Mouse (Mus musculus) small intestine, adult 2 months (tissue): ENCODE results near the gene Il17rc. TPM values are rescaled to one million over a fixed set of nuclear protein-coding genes. Genes with fewer than 3 reads are reported as not detected.

Source experiments
- H3K27ac ChIP-seq: fragments of 200-500 bp; 2 replicates; pipeline ENCODE4 v1.5.1; 2012; ENCODE audit warnings: low read depth, low read length, control low read depth, inconsistent platforms; ENCODE audit not compliant: insufficient read depth
- H3K27me3 ChIP-seq: fragments of 200-500 bp; 2 replicates; pipeline ENCODE4 v1.6.1; 2012; ENCODE audit warnings: mild to moderate bottlenecking, moderate library complexity, low read length, inconsistent platforms; ENCODE audit not compliant: control insufficient read depth, insufficient read depth
- H3K36me3 ChIP-seq: fragments of 200-500 bp; 2 replicates; pipeline ENCODE4 v1.6.1; 2012; ENCODE audit warnings: mild to moderate bottlenecking, low read length, control low read depth, inconsistent platforms; ENCODE audit not compliant: control insufficient read depth, insufficient read depth
- H3K4me1 ChIP-seq: fragments of 200-500 bp; 2 replicates; pipeline ENCODE4 v1.6.1; 2012; ENCODE audit warnings: low read length, inconsistent platforms, mixed read lengths; ENCODE audit not compliant: control insufficient read depth, insufficient read depth, insufficient read length
- H3K4me3 ChIP-seq: fragments of 200-500 bp; 2 replicates; pipeline ENCODE4 v1.5.1; 2012; ENCODE audit warnings: low read depth, mild to moderate bottlenecking, control low read depth, inconsistent platforms, low read length, moderate library complexity
- CTCF ChIP-seq: fragments of 200-500 bp; IDR thresholded peaks from 2 replicates; pipeline ENCODE4 v1.5.1; 2012; ENCODE audit warnings: low read depth, mild to moderate bottlenecking, control low read depth, inconsistent platforms, low read length, moderate library complexity, mixed read lengths; ENCODE audit not compliant: insufficient replicate concordance, insufficient read length; ENCODE audit errors: extremely low read depth
- POLR2A ChIP-seq: fragments of 200-500 bp; IDR thresholded peaks from 2 replicates; pipeline ENCODE4 v1.6.1; 2012; ENCODE audit warnings: low read depth, mild to moderate bottlenecking, control low read depth, inconsistent platforms, low read length, moderate library complexity
- WGBS: fragments of 180-500 bp; shearing (Covaris S2); methylation state at CpG from one replicate; pipeline ENCODE4 v1.1.7; 2018; 5-methylcytosine and 5-hydroxymethylcytosine counted together
- polyA plus RNA-seq: library from polyadenylated mRNA; depleted of rRNA; stranded (reverse); fragments of >200 nt; gene quantifications from 2 replicates; pipeline ENCODE4 v1.2.3, GENCODE M21; 2012

Il17rc gene
- polyA plus RNA-seq, 1 experiment, result 786 TPM

DNA sequence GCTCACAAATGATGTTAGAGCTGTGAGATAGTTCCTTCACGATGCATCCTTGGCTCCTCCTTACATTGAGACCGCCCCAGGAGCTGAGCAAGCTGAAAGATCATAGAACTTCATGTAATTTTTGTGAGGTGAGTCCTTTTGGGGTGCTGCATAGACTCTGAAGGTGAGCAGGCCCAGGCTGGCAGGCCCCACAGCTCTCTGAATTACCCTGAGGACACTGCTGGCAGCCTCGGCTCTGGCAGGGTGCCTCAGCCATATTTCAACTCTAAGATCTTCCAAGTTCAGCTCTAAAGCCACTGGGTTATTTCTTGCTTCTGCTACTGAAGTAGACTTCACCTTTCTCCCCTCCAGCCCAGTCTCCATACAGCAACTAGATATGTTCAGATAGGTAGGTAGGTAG, 30.5 kb upstream of the Il17rc start:
- 88% methylated on average over 3 of the region's 3 CpGs for WGBS
- no peak overlapping the region for H3K27ac ChIP-seq
- TF ChIP-seq POLR2A (no peak), CTCF (no peak)

DNA sequence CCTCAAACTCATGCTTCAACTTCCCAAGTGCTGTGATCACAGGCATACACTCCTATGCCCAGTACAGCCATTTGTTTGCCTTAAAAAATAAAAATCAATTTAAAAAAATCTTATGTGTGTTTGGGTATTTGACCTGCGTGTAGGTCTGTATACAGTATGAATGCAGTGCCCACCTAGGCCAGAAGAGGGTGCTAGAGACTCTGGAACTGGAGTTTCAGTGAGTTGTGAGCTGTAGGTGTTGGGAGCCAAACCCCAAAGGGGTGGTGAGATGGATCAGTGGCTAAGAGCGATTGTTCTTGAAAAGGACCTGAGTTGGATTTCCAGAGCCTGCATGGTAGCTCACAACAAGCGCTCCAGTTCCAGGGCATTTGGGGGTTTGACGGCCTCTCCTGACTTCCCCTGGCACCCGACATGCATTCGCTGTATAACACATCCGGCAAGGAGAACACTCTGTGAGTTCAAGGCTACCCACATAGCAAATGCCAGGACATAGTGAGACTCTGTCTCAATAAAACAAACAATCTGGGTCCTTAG, 30.0 kb upstream of the Il17rc start:
- Histone ChIP-seq H3K4me1 (peaks cover 13% of the 10 kb centered on the region; the same call in 1 of the 2 replicates), H3K36me3 (no peaks in the 10 kb centered on the region), H3K4me3 (no peak overlapping the region), H3K27ac (no peak overlapping the region), H3K27me3 (no peaks in the 10 kb centered on the region)
- TF ChIP-seq CTCF (peak; percentile 75; the same call in 1 of the 2 replicates), POLR2A (no peak)
- 55% methylated on average over 7 of the region's 7 CpGs for WGBS

More for the DNA sequence above, 30.5 kb upstream of the Il17rc start:
- H3K4me3 ChIP-seq, result no peak overlapping the region
- peaks cover 13% of the 10 kb centered on the region; the same call in 1 of the 2 replicates for H3K4me1 ChIP-seq
- no peaks in the 10 kb centered on the region for H3K27me3 ChIP-seq
- H3K36me3 ChIP-seq, result no peaks in the 10 kb centered on the region

DNA sequence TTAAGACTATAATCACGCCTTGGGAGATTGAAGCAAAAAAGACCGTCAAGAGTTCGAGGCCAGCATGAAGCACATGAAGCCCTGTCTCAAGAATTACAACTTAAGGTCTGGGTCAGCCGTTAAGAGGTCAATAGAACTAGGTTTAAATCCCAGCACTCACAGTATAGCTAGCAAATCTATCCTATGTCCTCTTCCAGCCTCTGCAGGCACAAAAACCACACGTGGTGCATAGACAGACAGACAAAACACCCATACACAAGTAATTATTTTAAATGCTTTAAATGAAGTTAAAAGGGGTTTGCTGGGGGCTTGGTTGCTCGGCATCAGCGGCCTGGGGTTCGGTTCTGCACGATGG, 29.2 kb upstream of the Il17rc start:
- Histone ChIP-seq H3K27me3 (no peaks in the 10 kb centered on the region), H3K4me1 (peaks cover 13% of the 10 kb centered on the region; the same call in 1 of the 2 replicates), H3K27ac (peak overlapping the region; percentile 3; the same call in 1 of the 2 replicates), H3K36me3 (peaks cover under 1% of the 10 kb centered on the region; the same call in 1 of the 2 replicates), H3K4me3 (peak overlapping the region; percentile 90)
- WGBS, result 37% methylated on average over 9 of the region's 9 CpGs
- TF ChIP-seq CTCF, result no peak
- TF ChIP-seq POLR2A, result no peak

DNA sequence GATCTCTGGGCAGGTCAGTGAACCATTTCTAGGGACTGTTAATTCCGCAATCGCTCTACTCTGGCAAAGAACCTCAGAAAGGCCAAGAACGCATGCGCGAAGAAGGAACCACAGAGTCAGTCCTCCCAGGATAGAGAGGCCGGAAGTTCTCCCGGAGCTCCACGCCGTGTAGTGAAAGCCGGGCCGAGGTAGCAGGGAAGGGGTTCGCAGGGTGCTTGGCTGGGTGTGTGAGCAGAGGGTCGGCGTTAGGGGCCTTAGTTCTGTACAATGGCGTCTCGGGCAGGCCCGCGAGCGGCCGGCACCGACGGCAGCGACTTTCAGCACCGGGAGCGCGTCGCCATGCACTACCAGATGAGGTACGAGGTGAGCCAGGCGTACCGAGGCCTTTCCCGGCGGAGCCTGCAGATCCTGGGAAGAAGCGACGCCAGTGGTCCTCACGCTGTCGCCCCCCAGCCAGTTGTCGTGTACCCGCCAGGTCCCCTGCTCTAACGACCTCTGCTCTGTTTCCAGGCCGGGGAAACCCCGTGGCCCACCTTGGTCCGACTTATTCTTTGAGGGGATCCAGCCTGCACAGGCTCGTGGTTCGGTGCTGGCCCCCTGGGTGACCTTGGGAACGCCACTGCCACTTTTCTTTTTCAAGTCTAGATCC, 28.7 kb upstream of the Il17rc start, which contains the start of gene Jagn1:
TSS of gene Jagn1 (plus strand) at position 128 of the 649 bp plus-strand sequence.
- no peak for TF ChIP-seq CTCF
- TF ChIP-seq POLR2A, result peak; percentile 83
- H3K27me3 ChIP-seq, result no peaks in the 10 kb centered on the region
- WGBS, result 0% methylated on average over 45 of the region's 45 CpGs

DNA sequence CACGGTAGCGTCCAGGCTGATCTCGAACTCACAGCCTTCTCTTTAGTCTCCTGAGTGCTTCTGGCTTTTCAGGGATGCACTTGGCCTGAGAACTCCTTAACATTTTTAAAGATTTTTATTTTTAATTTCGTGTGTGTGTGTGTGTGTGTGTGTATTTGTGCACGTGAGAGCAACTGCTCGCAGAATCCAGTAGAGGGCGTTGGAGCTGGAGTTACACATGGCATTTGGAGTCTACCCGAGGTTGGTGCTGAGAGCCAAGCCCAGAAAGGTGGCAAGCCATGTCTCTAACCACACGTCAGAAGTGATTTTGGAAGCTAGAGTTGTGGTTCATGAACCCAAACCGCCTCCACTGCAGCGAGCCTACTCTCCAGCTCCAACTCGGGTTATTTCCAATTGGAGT, 28.1 kb upstream of the Il17rc start:
- Histone ChIP-seq H3K27ac (no peak overlapping the region), H3K4me1 (peaks cover 13% of the 10 kb centered on the region; the same call in 1 of the 2 replicates), H3K4me3 (peak overlapping the region; percentile 90), H3K27me3 (no peaks in the 10 kb centered on the region), H3K36me3 (peaks cover 10% of the 10 kb centered on the region)
- no peak for TF ChIP-seq POLR2A
- TF ChIP-seq CTCF, result no peak; the same call in 1 of the 2 replicates
- WGBS, result 41% methylated on average over 12 of the region's 12 CpGs

More for the DNA sequence above, 28.7 kb upstream of the Il17rc start, which contains the start of gene Jagn1:
- peaks cover 6% of the 10 kb centered on the region for H3K36me3 ChIP-seq
- H3K4me1 ChIP-seq, result peaks cover 13% of the 10 kb centered on the region; the same call in 1 of the 2 replicates
- peak within 1 kb of the TSS; percentile 90 for H3K4me3 ChIP-seq
- H3K27ac ChIP-seq, result peak within 1 kb of the TSS; percentile 3; the same call in 1 of the 2 replicates

DNA sequence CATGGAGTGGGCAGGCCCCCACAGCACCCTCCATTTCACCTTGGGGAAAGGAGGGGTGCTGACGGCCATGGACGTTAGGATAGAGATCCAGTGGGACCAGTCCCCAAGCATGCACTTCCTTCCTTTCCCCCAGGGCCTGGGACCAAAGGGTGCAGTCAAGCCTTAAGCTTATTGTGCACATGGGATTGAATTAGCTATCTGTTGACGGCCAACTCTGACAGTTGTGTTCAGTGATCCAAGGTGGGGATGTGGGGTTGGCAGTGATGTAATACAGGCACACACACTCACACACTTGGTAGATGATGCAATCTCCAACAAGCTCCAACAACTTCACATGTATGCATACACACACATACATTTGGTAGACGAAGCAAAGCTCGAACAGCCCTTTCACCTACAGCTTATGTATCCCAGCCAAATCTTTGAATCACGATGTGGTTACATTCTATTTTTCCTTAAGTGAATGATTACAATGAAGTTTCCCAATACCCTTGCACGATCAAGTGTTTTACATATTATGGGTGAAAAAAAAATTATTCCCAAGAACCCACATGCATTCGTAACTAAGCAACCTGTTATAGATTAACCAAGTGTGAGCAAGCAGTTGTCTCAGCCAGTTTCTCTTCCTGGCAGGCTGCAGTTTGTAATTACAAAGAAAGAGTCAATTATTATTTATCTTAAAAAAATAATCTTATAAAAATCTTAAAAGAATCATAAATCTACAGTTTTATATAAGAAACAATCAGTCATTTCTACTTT, 26.8 kb upstream of the Il17rc start:
- Histone ChIP-seq H3K27me3 (no peaks in the 10 kb centered on the region), H3K36me3 (peaks cover 19% of the 10 kb centered on the region), H3K27ac (no peak overlapping the region), H3K4me1 (peaks cover 7% of the 10 kb centered on the region; the same call in 1 of the 2 replicates), H3K4me3 (no peak overlapping the region)
- WGBS, result 29% methylated on average over 8 of the region's 8 CpGs
- no peak for TF ChIP-seq POLR2A
- TF ChIP-seq CTCF, result no peak

DNA sequence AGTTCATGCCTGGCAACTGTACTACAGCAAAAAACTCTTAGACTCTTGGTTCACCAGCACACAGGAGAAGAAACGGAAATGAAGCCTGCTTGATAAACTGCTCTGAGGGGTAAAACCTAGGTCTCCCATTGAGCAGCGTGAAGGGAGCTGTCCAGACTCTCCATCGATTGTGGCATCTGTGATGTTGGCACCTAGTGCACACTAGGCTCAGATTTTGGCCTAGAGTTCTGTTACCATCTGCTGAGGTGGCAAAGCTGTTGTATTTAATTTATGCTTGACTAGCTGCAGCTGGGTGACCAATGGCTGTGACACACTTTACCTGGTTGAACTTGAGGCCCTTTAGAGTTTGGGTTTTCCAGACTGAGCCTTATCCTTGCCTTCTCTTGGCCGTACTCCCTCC, 23.6 kb upstream of the Il17rc start:
- Histone ChIP-seq H3K4me3 (no peak overlapping the region), H3K27ac (no peak overlapping the region), H3K36me3 (peaks cover 19% of the 10 kb centered on the region), H3K27me3 (no peaks in the 10 kb centered on the region), H3K4me1 (peaks cover 3% of the 10 kb centered on the region; the same call in 1 of the 2 replicates)
- TF ChIP-seq CTCF, result no peak
- no peak for TF ChIP-seq POLR2A
- 95% methylated on average over 4 of the region's 4 CpGs for WGBS
